Mouse (Mus musculus) MEL (cell line): ENCODE results near the gene Gpr55. TPM values are rescaled to one million over a fixed set of nuclear protein-coding genes. Genes with fewer than 3 reads are reported as not detected.

ENCODE experiments used
- DNase-seq: peaks from one replicate; pipeline ENCODE4 v3.0.0; 2011; ENCODE audit warnings: low read depth, low spot score
- H3K27ac ChIP-seq: 2 replicates; pipeline ENCODE4 v1.5.1; 2012; ENCODE audit warnings: low read depth, mild to moderate bottlenecking, control low read depth, low read length, moderate library complexity; ENCODE audit not compliant: control insufficient read depth
- H3K27me3 ChIP-seq, 2 experiments: fragments of 150-350 bp in 1 of 2; sonication (generic) in 1 of 2; 2 replicates each; pipeline ENCODE4 v1.6.1; 2012; ENCODE audit warnings: low read length in 2 of 2, mild to moderate bottlenecking in 2 of 2, improper control_type of control experiment in 1 of 2, moderate library complexity in 1 of 2; ENCODE audit not compliant: insufficient read depth in 2 of 2, control insufficient read depth in 1 of 2
- H3K36me3 ChIP-seq, 2 experiments: 2 replicates each; pipeline ENCODE4 v1.6.1; 2012 to 2014; ENCODE audit warnings: low read length in 2 of 2, improper control_type of control experiment in 1 of 2, inconsistent platforms in 1 of 2, mild to moderate bottlenecking in 1 of 2; ENCODE audit not compliant: insufficient read depth in 2 of 2, control insufficient read depth in 1 of 2
- H3K4me1 ChIP-seq, 2 experiments: fragments of 150-350 bp in 1 of 2; sonication (generic) in 1 of 2; 2 replicates each; pipeline ENCODE4 v1.6.1; 2012; ENCODE audit warnings: low read length in 2 of 2, improper control_type of control experiment in 1 of 2, mild to moderate bottlenecking in 1 of 2; ENCODE audit not compliant: insufficient read depth in 2 of 2, control insufficient read depth in 1 of 2
- H3K4me3 ChIP-seq, 2 experiments: fragments of 150-350 bp in 1 of 2; sonication (generic) in 1 of 2; 2 replicates each; pipeline ENCODE4 v1.5.1; 2012; ENCODE audit warnings: low read depth in 2 of 2, low read length in 2 of 2, mild to moderate bottlenecking in 2 of 2, moderate library complexity in 2 of 2, control low read depth in 1 of 2, improper control_type of control experiment in 1 of 2; ENCODE audit not compliant: control insufficient read depth in 1 of 2, insufficient read depth in 1 of 2
- H3K79me2 ChIP-seq: 2 replicates; pipeline ENCODE4 v1.6.1; 2012; ENCODE audit warnings: mild to moderate bottlenecking, low read length, moderate library complexity; ENCODE audit not compliant: control insufficient read depth, poor library complexity, insufficient read depth
- H3K9ac ChIP-seq: 2 replicates; pipeline ENCODE4 v1.6.1; 2012; ENCODE audit warnings: low read depth, mild to moderate bottlenecking, control low read depth, low read length, moderate library complexity; ENCODE audit not compliant: control insufficient read depth, poor library complexity, severe bottlenecking
- H3K9me3 ChIP-seq: fragments of 150-350 bp; sonication (generic); replicated peaks from 2 replicates; pipeline ENCODE4 v1.6.1; 2012; ENCODE audit warnings: mild to moderate bottlenecking, low read length, improper control_type of control experiment, moderate library complexity; ENCODE audit not compliant: insufficient read depth
- CHD2 ChIP-seq: IDR thresholded peaks from 2 replicates; pipeline ENCODE4 v1.6.1; 2011; ENCODE audit warnings: low read length, improper control_type of control experiment
- CTCF ChIP-seq, 3 experiments: IDR thresholded peaks in 2 of 3; conservative IDR thresholded peaks in 1 of 3; 2 replicates each; pipeline ENCODE4 v1.5.1; 2011 to 2012; ENCODE audit warnings: low read length in 3 of 3, low read depth in 2 of 3, mild to moderate bottlenecking in 2 of 3, improper control_type of control experiment in 1 of 3, inconsistent platforms in 1 of 3, mixed read lengths in 1 of 3, moderate library complexity in 1 of 3; ENCODE audit not compliant: control insufficient read depth in 1 of 3, insufficient read depth in 1 of 3, poor library complexity in 1 of 3, severe bottlenecking in 1 of 3
- E2F4 ChIP-seq: IDR thresholded peaks from 2 replicates; pipeline ENCODE4 v1.6.1; 2011; ENCODE audit warnings: low read depth, low read length, improper control_type of control experiment, borderline replicate concordance
- ELF1 ChIP-seq: IDR thresholded peaks from 2 replicates; pipeline ENCODE4 v1.6.1; 2014; ENCODE audit warnings: low read depth, mild to moderate bottlenecking, inconsistent platforms, low read length, improper control_type of control experiment, moderate library complexity
- EP300 ChIP-seq, 2 experiments: IDR thresholded peaks; 2 replicates each; pipeline ENCODE4 v1.6.1; 2011; ENCODE audit warnings: improper control_type of control experiment in 2 of 2, low read length in 2 of 2, low read depth in 1 of 2, mild to moderate bottlenecking in 1 of 2
- ETS1 ChIP-seq: IDR thresholded peaks from 2 replicates; pipeline ENCODE4 v1.6.1; 2012; ENCODE audit warnings: low read depth, mild to moderate bottlenecking, inconsistent platforms, low read length, improper control_type of control experiment, moderate library complexity
- GABPA ChIP-seq: IDR thresholded peaks from 2 replicates; pipeline ENCODE4 v1.6.1; 2012; ENCODE audit warnings: low read depth, mild to moderate bottlenecking, inconsistent platforms, low read length, improper control_type of control experiment, moderate library complexity
- GATA1 ChIP-seq: IDR thresholded peaks from 2 replicates; pipeline ENCODE4 v1.6.1; 2011; ENCODE audit warnings: low read depth, low read length, improper control_type of control experiment
- HCFC1 ChIP-seq: IDR thresholded peaks from 2 replicates; pipeline ENCODE4 v1.6.1; 2012; ENCODE audit warnings: low read depth, mild to moderate bottlenecking, inconsistent platforms, low read length, improper control_type of control experiment, moderate library complexity
- JUND ChIP-seq: IDR thresholded peaks from 2 replicates; pipeline ENCODE4 v1.6.1; 2011; ENCODE audit warnings: low read depth, mild to moderate bottlenecking, improper control_type of control experiment, low read length
- KAT2A ChIP-seq: conservative IDR thresholded peaks from 2 replicates; pipeline ENCODE4 v1.6.1; 2012; ENCODE audit warnings: low read depth, low read length, improper control_type of control experiment, inconsistent platforms
- MAX ChIP-seq: IDR thresholded peaks from 2 replicates; pipeline ENCODE4 v1.6.1; 2011; ENCODE audit warnings: low read length, improper control_type of control experiment
- MAZ ChIP-seq: IDR thresholded peaks from 2 replicates; pipeline ENCODE4 v1.6.1; 2012; ENCODE audit warnings: low read depth, mild to moderate bottlenecking, inconsistent platforms, low read length, improper control_type of control experiment
- MEF2A ChIP-seq: IDR thresholded peaks from 2 replicates; pipeline ENCODE4 v1.6.1; 2014; ENCODE audit warnings: low read depth, mild to moderate bottlenecking, inconsistent platforms, low read length, improper control_type of control experiment; ENCODE audit not compliant: poor library complexity, insufficient replicate concordance, severe bottlenecking; ENCODE audit errors: extremely low read depth
- MXI1 ChIP-seq: IDR thresholded peaks from 2 replicates; pipeline ENCODE4 v1.6.1; 2011; ENCODE audit warnings: mild to moderate bottlenecking, low read depth, low read length, improper control_type of control experiment
- MYB ChIP-seq: IDR thresholded peaks from 2 replicates; pipeline ENCODE4 v1.6.1; 2011; ENCODE audit warnings: mild to moderate bottlenecking, low read depth, low read length, improper control_type of control experiment
- MYC ChIP-seq: IDR thresholded peaks from 2 replicates; pipeline ENCODE4 v1.6.1; 2011; ENCODE audit warnings: low read depth, mild to moderate bottlenecking, low read length, improper control_type of control experiment, moderate library complexity
- NELFE ChIP-seq: IDR thresholded peaks from 2 replicates; pipeline ENCODE4 v1.6.1; 2011; ENCODE audit warnings: low read depth, low read length, improper control_type of control experiment
- NRF1 ChIP-seq: IDR thresholded peaks from 2 replicates; pipeline ENCODE4 v1.6.1; 2014; ENCODE audit warnings: low read depth, mild to moderate bottlenecking, inconsistent platforms, low read length, improper control_type of control experiment, moderate library complexity; ENCODE audit not compliant: poor library complexity, insufficient read depth, severe bottlenecking
- POLR2A ChIP-seq, 2 experiments: IDR thresholded peaks; 2 replicates each; pipeline ENCODE4 v1.6.1; 2011 to 2012; ENCODE audit warnings: low read length in 2 of 2, mild to moderate bottlenecking in 2 of 2, control low read depth in 1 of 2, improper control_type of control experiment in 1 of 2, low read depth in 1 of 2, moderate library complexity in 1 of 2; ENCODE audit not compliant: control insufficient read depth in 1 of 2, insufficient read depth in 1 of 2, poor library complexity in 1 of 2
- POLR2AphosphoS5 ChIP-seq: IDR thresholded peaks from 2 replicates; pipeline ENCODE4 v1.6.1; 2012; ENCODE audit warnings: low read depth, borderline replicate concordance, mild to moderate bottlenecking, inconsistent platforms, low read length, moderate library complexity, mixed read lengths
- RAD21 ChIP-seq: IDR thresholded peaks from 2 replicates; pipeline ENCODE4 v1.6.1; 2011; ENCODE audit warnings: mild to moderate bottlenecking, low read depth, low read length, improper control_type of control experiment
- RCOR1 ChIP-seq: IDR thresholded peaks from 2 replicates; pipeline ENCODE4 v1.6.1; 2012; ENCODE audit warnings: low read depth, mild to moderate bottlenecking, inconsistent platforms, low read length, improper control_type of control experiment
- SIN3A ChIP-seq: IDR thresholded peaks from 2 replicates; pipeline ENCODE4 v1.6.1; 2012; ENCODE audit warnings: low read length, improper control_type of control experiment, inconsistent platforms
- SMC3 ChIP-seq: IDR thresholded peaks from 2 replicates; pipeline ENCODE4 v1.6.1; 2011; ENCODE audit warnings: low read depth, low read length, improper control_type of control experiment
- TAL1 ChIP-seq: IDR thresholded peaks from 2 replicates; pipeline ENCODE4 v1.6.1; 2012; ENCODE audit warnings: mild to moderate bottlenecking, inconsistent platforms, low read length, moderate library complexity, mixed read lengths
- TBP ChIP-seq: IDR thresholded peaks from 2 replicates; pipeline ENCODE4 v1.8.0; 2011; ENCODE audit warnings: low read depth, low read length, improper control_type of control experiment
- TCF12 ChIP-seq: IDR thresholded peaks from 2 replicates; pipeline ENCODE4 v1.6.1; 2014; ENCODE audit warnings: low read depth, mild to moderate bottlenecking, inconsistent platforms, low read length, improper control_type of control experiment, moderate library complexity
- UBTF ChIP-seq: IDR thresholded peaks from 2 replicates; pipeline ENCODE4 v1.6.1; 2012; ENCODE audit warnings: low read depth, mild to moderate bottlenecking, inconsistent platforms, low read length, improper control_type of control experiment, moderate library complexity, borderline replicate concordance; ENCODE audit not compliant: insufficient read depth
- USF1 ChIP-seq: IDR thresholded peaks from 2 replicates; pipeline ENCODE4 v1.6.1; 2014; ENCODE audit warnings: low read depth, mild to moderate bottlenecking, inconsistent platforms, low read length, improper control_type of control experiment, moderate library complexity
- USF2 ChIP-seq, 2 experiments: IDR thresholded peaks; 2 replicates each; pipeline ENCODE4 v1.6.1; 2011 to 2012; ENCODE audit warnings: improper control_type of control experiment in 2 of 2, low read length in 2 of 2, borderline replicate concordance in 1 of 2, inconsistent platforms in 1 of 2, low read depth in 1 of 2, mild to moderate bottlenecking in 1 of 2; ENCODE audit not compliant: insufficient read depth in 1 of 2
- ZKSCAN1 ChIP-seq: IDR thresholded peaks from 2 replicates; pipeline ENCODE4 v1.6.1; 2012; ENCODE audit warnings: low read depth, mild to moderate bottlenecking, inconsistent platforms, low read length, improper control_type of control experiment, moderate library complexity
- ZMIZ1 ChIP-seq: IDR thresholded peaks from 2 replicates; pipeline ENCODE4 v1.6.1; 2012; ENCODE audit warnings: low read depth, mild to moderate bottlenecking, inconsistent platforms, low read length, improper control_type of control experiment, moderate library complexity
- ZNF384 ChIP-seq: IDR thresholded peaks from 2 replicates; pipeline ENCODE4 v1.6.1; 2012; ENCODE audit warnings: low read depth, mild to moderate bottlenecking, inconsistent platforms, low read length, improper control_type of control experiment
- polyA plus RNA-seq, 2 experiments: library from polyadenylated mRNA; stranded (reverse) in 1 of 2; unstranded in 1 of 2; fragments of >175 nt in 1 of 2; fragments of >200 nt in 1 of 2; gene quantifications; 2 replicates each; pipeline versions ENCODE4 v1.2.1 to v1.2.4; 2012; ENCODE audit warnings: low replicate concordance in 2 of 2, low read depth in 1 of 2; ENCODE audit not compliant: insufficient read length in 2 of 2, insufficient read depth in 1 of 2, missing spikeins in 1 of 2
- total RNA-seq: library from RNA; depleted of rRNA; stranded (reverse); fragments of 300-350 nt; gene quantifications from 2 replicates; pipeline ENCODE4 v1.2.3, GENCODE M21; 2012

Gpr55 gene
- total and polyA plus RNA-seq, 3 experiments = 0.01 to 0.04 TPM; not detected in 1

DNA sequence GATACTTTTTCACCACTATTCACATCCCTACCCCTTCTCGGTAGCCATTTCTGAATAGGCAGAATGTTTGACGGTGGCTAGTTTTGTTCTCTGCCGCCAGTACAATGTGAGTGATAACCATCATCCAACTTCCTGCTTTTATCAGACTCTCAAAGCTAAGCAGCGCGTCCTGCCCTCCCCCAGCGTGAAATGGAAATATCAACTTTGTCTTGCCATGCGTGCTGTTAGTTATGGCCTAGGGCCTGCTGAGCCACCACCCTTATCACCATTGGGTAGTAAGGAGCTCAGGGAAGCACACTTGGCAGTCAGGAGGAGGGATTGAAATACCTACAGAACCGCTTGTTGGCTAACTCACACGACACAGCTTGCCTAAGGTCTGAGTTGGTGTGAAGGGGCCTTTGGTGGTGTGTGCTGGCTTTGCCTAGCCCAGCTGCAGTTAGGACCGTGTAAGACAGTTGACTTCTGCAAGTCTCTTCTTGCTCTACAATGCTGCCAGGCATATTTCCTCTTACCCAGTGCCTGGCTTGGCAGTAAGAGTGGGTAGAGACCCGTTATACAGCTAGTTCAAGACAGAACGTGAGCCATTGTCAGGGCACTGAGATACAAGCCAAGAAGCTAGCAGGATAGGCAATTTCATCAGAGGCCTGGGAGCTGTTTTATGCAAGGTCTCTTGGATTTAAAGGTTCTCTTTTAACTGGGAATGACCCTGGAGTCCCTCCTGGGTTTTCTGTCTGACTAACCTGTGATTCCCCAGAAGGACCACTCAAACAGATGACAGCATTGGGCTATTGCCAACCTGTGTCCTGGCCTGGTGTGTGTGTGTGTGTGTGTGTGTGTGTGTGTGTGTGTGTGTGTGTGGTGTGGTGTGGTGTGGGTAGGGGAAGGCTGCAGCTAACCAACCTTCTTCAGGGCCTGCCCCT is 63.8 kb downstream of the Gpr55 start:
- no peaks in the 10 kb centered on the region; the same call in none of the 2 replicates for H3K79me2 ChIP-seq
- DNase-seq = peak; percentile 87
- TF ChIP-seq JUND (no peak), GABPA (no peak), E2F4 (no peak), POLR2AphosphoS5 (no peak), RCOR1 (peak; percentile 34; the same call in 1 of the 2 replicates), USF1 (no peak), NELFE (no peak), CTCF (IDR thresholded peaks at IDR 0.05 in 2 of 3, conservative IDR thresholded peaks at IDR 0.05 in 1 of 3; ENCODE audit: control insufficient read depth in 1 of 3, insufficient read depth in 1 of 3, low read depth in 2 of 3, low read length in 3 of 3, poor library complexity in 1 of 3, severe bottlenecking in 1 of 3) (no peak), CHD2 (no peak), SMC3 (no peak), MYB (no peak), MYC (0 out of 2 replicates have a peak, but pooled peaks have one; percentile 32), GATA1 (peak; percentile 86), USF2 (IDR thresholded peaks at IDR 0.05; ENCODE audit: borderline replicate concordance in 1 of 2, insufficient read depth in 1 of 2, low read depth in 1 of 2, low read length in 2 of 2) (no peak), SIN3A (peak; percentile 71), KAT2A (0 out of 2 replicates have a peak, but pooled peaks have one; percentile 15), ZKSCAN1 (no peak), MXI1 (peak; percentile 76), POLR2A (IDR thresholded peaks at IDR 0.05; ENCODE audit: control insufficient read depth in 1 of 2, insufficient read depth in 1 of 2, low read depth in 1 of 2, low read length in 2 of 2, poor library complexity in 1 of 2) (peak in 1 of 2 experiments; percentile 23; a peak in 1 of 4 replicates), MEF2A (no peak), RAD21 (no peak), EP300 (IDR thresholded peaks at IDR 0.05; ENCODE audit: low read depth in 1 of 2, low read length in 2 of 2) (peak; percentile 46 to 59; a peak in 3 of 4 replicates), TBP (no peak), MAX (peak; percentile 74), UBTF (no peak), TAL1 (no peak), MAZ (0 out of 2 replicates have a peak, but pooled peaks have one; percentile 34), ELF1 (peak; percentile 40; the same call in 1 of the 2 replicates), NRF1 (no peak), ZNF384 (no peak), HCFC1 (peak; percentile 56; the same call in 1 of the 2 replicates), TCF12 (0 out of 2 replicates have a peak, but pooled peaks have one; percentile 23), ETS1 (peak; percentile 57; the same call in 1 of the 2 replicates), ZMIZ1 (no peak)
- TF ChIP-seq, all 39 proteins: peak for 14
- peaks cover 0 to 26% of the 10 kb centered on the region in 2 experiments; a peak in 2 of 4 replicates for H3K36me3 ChIP-seq
- H3K27ac ChIP-seq = peak overlapping the region; percentile 51
- H3K4me1 ChIP-seq = peaks cover 10 to 45% of the 10 kb centered on the region in 2 experiments
- peak overlapping the region; percentile 26 for H3K9ac ChIP-seq
- peak overlapping the region; percentile 8 to 99; a peak in 3 of 4 replicates for H3K4me3 ChIP-seq
- no peaks in the 10 kb centered on the region for H3K27me3 ChIP-seq
- H3K9me3 ChIP-seq = no peaks in the 10 kb centered on the region
